Mouse (Mus musculus) gastrocnemius, postnatal 14 days (tissue): ENCODE results near the gene Ugt1a5. TPM values are rescaled to one million over a fixed set of nuclear protein-coding genes. Genes with fewer than 3 reads are reported as not detected.

Experiments
- DNase-seq: peaks from one replicate; pipeline ENCODE4 v3.0.0; 2021; ENCODE audit warnings: mixed read lengths
- intact Hi-C: fragments of 180-260 bp; cut with DNase I; formaldehyde crosslinking; loops from one replicate; pipeline ENCODE4 v1.15.1; 2025; ENCODE audit warnings: low total_unique reads
- total RNA-seq, 2 experiments: library from RNA; stranded (reverse); gene quantifications; 2 replicates each; pipeline ENCODE4 v1.2.3; 2021

Ugt1a5 gene
- total RNA-seq, 2 experiments from 2014 or later, result 0.14 to 0.33 TPM

DNA sequence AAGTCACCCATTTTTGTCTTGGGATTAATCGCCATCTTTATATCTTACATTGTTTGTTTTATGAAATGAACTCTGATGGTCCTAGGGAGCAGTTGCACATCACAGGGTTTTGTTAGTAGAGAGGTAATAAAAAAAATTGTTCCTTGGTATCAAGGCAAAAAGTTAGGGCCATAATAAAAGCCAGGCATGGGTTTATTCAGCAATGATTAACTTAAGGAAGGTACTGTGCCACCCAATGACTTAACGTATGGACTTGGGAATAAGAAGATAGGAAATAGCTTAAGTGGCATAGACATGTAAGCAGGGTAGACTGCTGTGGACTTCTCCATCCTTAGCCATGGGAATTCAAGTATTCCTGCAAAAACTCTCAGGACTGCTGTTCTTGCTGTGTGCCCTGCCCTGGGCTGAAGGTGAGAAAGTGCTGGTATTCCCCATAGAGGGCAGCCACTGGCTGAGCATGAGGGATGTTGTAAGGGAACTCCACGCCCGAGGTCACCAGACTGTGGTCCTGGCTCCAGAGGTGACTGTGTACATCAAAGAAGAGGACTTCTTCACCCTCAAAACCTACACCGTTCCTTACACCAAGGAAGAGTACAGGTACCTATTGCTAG lies 20.6 kb downstream of the Ugt1a5 start:
- DNase-seq, result no peak
- intact Hi-C loops, result no loop called here

DNA sequence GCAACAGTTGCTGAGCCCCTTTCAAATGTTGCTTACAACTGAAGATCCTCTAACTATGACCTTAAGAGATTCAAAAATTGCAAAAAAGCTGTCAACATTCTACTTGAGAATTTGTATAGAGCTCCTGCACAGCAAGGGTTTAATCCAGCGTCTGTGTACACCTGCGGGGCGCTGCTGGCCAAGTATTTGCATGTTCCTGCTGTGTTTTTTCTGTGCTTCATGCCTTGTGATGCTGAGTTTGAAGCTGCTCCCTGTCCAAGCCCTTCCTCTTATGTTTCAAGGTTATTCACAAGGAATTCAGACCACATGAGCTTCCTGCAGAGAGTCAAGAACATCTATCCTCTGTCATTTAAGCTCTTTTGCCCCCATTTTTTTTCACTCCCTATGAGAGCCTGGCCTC lies 26.3 kb downstream of the Ugt1a5 start:
- DNase-seq, result no peak
- intact Hi-C loops, result no loop called here

DNA sequence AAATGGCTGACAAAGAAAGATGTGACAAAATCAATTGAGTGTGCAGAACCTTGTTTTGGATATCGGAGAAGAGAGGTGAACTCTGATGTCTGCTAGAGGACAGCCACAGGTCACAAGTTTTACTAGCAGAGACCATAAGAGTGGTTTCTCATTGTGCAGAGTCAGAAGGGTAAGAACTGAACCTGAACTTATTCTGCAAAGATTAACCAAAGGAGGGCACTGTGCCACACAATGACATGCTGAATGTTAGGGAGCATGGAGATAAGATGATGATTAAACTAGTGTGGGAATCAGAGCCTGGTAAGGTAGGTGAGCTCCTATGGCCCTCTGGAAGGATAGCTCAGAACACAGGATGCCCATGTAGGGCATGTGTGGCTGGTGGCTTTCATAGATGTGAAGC lies 29.9 kb downstream of the Ugt1a5 start:
- intact Hi-C loops, result no loop called here
- DNase-seq, result no peak

- no peak for DNase-seq
- intact Hi-C loops, result no loop called here
Measured at GRCm38 (mm10) chr1:88197443-88197842, 31.6 kb downstream of the Ugt1a5 start.

- no peak for DNase-seq
- intact Hi-C loops, result no loop called here
Measured at GRCm38 (mm10) chr1:88199996-88200395, 34.2 kb downstream of the Ugt1a5 start.

- intact Hi-C loops, result no loop called here
- DNase-seq, result no peak
Measured at GRCm38 (mm10) chr1:88200456-88200855, 34.6 kb downstream of the Ugt1a5 start, which contains the start of gene Ugt1a2. Gene Ugt1a2, plus strand, starts transcription at chr1:88200601.

GRCm38 (mm10) chr1:88205294-88205922 lies 39.6 kb downstream of the Ugt1a5 start, which contains the start of gene Dnajb3:
Gene Dnajb3, minus strand, starts transcription at chr1:88205782.
- peak; percentile 79 for DNase-seq
- intact Hi-C loops, result no loop called here

DNA sequence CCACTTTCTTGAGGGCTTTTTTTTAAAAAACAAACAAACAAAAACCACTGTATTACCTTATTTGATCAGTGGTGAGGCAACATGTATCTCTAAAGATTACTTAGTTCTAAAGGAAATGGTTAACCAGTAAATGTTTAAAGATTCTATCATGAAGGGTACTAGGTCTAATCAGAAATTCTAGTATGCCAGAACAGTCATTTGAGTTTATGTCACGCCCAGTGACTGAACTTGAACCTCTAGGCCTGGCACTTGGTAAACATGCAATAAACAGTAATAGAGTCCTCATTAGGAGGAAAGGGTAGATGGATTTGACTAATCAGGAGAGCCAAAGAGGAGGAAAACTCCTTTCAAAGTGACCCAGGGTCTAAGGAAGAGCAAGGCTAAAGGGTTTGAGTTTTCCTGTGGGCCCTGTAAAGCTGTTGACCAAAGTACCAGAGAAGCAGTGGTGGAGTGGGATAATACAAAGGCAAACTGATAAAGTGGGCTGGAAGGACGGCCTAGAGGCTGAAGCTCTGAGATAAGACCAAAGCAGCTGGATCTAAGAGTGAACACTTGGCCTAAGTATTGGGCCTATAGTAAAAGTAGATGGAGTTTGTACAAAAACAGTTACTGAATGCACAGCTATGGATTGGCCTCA lies 41.1 kb downstream of the Ugt1a5 start:
- DNase-seq, result no peak
- intact Hi-C loops, result no loop called here

- no peak for DNase-seq
- intact Hi-C loops, result no loop called here
Measured at GRCm38 (mm10) chr1:88211812-88212211, 46.0 kb downstream of the Ugt1a5 start, which contains the start of gene Ugt1a1. Gene Ugt1a1, plus strand, starts transcription at chr1:88211959.

- DNase-seq, result no peak
- intact Hi-C loops, result no loop called here
Measured at GRCm38 (mm10) chr1:88212341-88213045, 46.7 kb downstream of the Ugt1a5 start.

DNA sequence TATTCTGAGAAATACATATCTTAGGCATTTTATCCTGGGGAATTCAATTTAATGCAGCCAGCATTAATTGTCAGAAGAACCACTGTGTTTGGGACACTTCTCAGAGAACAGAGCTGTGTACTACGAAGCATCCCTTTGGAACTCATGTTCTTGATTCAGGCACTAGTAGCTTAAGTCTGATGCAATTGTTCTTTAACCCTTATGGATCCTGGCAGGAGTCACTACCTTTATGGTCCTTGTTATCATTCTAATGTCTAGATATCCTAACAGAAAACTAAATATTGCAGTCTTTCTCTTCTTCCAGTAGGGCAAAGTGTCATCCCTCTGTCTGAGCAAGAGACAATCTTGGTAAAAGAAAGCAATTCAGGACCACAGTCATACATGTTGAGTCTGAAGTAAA lies 47.2 kb downstream of the Ugt1a5 start:
- DNase-seq, result no peak
- intact Hi-C loops, result no loop called here

DNA sequence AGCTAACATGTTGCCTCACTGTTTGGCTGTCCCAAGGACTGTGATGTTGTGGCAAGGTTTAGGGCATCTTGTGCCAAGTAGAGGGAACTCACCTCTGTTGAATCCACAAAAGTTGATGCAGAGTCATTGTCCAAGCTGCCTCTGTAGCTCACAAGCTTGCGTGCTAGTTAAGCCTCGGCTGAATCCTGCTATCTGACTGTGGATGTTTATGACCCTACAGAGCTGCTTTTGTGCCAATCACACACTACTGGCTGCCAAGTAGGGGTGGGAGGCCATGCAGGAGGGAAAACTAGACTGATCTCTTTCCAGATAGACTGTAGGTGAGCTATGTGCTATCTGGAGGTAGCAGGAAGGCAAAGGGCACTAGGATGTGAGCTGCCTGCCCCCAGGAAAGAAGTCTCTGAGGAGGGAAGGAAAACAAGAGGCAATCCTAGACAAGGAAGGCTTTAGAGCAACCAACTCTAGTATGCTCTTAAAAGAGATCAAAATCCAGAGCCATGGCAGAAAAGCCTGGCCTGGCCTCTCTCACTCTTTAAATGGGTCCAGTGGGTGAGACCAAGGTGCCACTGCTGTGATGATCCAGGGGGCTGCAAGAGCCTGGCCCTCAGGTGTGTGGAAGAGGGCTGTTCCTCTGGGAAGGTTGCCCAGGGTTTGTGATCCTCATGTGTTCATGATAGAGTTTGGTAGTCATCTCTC lies 48.1 kb downstream of the Ugt1a5 start:
- intact Hi-C loops, result no loop called here
- DNase-seq, result no peak

DNA sequence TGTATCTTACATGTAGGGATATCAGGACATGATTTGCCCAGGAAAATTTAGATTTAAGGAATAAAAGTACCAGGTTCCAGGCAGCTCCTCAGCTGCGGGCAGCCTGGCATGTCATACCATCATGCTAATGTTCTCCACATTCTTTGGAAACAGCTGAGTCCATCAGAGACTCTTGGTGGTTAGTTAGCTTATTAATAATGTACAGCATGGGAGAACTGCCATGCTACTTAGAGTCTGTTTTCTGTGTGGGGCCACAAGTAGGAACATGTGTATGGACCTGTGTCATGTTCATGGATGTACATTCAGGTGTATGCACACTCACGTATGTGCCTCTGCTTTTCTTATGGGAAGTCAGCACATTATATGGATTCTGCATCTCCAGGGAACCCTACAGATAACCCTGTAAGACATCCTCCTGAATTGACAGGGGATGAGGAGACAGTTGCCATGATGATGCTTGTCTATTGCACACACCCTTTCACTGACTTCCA lies 48.7 kb downstream of the Ugt1a5 start:
- no peak for DNase-seq
- intact Hi-C loops, result no loop called here

- intact Hi-C loops, result no loop called here
- no peak for DNase-seq
Measured at GRCm38 (mm10) chr1:88215466-88216380, 49.9 kb downstream of the Ugt1a5 start.

DNA sequence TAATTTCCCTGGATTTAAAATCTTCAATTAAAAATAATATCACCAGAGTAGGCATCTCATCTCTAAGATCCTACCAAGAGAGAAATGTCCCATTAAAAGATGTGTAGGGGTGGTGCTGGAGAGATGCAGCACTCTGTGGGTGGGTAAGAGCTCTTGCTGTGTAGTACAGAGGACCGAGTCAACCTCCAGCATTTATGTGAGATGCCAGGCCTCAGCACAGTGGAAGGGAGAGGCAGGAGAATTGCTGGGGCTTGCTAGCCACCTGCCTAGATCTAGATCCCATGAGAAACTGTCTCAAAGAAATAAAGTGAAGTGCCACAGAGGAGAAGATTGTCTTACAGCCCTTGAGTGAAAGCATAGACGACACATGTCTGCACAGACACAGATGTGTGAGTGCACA lies 50.7 kb downstream of the Ugt1a5 start:
- DNase-seq, result no peak
- intact Hi-C loops, result no loop called here

GRCm38 (mm10) chr1:88217144-88217543 lies 51.3 kb downstream of the Ugt1a5 start:
- no peak for DNase-seq
- intact Hi-C loops, result no loop called here

DNA sequence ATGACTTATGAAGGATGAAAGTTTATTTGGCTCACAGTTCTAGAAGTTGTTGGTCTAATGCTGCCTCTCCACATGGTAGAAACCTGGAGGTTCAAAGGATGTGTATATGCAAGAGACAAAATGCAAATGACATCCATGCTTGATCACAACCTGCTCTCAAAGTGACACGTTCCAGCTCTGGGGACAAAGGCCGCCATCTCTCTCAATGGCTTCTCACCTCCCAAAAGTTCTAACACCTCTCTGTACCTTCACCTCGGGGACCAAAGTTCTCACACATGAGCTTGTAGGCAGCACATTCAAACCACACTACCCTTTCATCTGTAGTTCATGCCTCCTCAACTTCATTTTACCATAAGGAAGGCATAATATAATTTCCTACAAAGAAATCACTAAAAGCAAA lies 51.8 kb downstream of the Ugt1a5 start:
- intact Hi-C loops, result no loop called here
- no peak for DNase-seq

DNA sequence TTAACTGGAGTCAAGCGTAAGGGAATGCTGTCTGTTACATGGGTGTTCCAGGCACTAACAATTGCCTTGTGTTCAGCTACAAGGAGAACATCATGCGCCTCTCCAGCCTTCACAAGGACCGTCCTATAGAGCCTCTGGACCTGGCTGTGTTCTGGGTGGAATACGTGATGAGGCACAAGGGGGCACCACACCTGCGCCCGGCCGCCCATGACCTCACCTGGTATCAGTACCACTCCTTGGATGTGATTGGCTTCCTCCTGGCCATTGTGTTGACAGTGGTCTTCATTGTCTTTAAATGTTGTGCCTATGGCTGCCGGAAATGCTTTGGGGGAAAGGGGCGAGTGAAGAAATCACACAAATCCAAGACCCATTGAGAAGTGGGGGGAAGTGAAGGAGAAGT lies 52.2 kb downstream of the Ugt1a5 start:
- intact Hi-C loops, result no loop called here
- DNase-seq, result no peak

- intact Hi-C loops, result no loop called here
- no peak for DNase-seq
Measured at GRCm38 (mm10) chr1:88218591-88218990, 52.8 kb downstream of the Ugt1a5 start.
